Mouse (Mus musculus): ENCODE measurements around the gene Aco1.

Aco1 gene

DNA sequence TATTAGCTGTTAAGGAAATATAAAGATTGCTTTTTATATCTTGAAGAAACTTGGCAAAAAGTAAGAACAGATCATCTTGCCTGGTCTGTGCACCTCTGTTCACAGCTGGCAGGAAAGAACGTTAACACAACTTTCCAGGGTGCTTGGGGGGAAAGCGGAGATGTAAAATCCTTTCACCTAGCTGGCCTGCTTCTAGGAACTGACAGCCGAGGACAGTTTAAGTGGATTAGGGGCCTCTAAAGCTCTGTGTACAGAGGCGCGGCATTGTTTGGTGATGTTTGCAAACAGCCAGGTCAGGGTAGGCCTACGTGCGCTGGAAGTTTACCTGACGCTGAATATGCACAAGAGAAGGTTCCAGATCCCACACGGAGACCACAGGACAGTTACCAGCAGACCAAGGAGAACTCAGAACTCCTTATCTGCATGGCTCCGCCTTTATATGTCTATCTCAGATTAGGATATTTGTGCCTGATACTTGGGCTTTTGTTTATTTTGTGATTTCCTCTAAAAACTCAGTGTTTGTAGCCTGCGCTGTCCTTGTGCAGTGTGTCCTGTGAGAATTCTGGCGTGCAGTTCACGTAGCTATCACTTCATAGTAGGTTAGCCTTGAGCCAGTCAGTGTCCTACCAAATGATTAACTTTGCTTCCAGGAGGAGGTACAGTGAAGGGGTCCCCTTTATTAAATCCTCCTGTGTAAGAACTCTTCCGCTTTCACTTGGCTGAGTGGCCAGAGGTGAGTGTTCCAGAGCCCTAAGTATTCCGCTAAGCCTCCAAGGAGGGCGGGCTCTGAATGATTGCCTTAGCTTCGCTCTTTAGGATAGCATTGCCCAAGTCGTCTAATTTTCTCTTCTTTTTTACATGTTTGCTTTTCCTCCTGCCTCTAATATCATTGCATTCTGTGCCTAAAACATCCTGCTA lies 14.0 kb downstream of the Aco1 start:
- no peak for DNase-seq (ENCODE audit: low spot score in 2 of 2)

DNA sequence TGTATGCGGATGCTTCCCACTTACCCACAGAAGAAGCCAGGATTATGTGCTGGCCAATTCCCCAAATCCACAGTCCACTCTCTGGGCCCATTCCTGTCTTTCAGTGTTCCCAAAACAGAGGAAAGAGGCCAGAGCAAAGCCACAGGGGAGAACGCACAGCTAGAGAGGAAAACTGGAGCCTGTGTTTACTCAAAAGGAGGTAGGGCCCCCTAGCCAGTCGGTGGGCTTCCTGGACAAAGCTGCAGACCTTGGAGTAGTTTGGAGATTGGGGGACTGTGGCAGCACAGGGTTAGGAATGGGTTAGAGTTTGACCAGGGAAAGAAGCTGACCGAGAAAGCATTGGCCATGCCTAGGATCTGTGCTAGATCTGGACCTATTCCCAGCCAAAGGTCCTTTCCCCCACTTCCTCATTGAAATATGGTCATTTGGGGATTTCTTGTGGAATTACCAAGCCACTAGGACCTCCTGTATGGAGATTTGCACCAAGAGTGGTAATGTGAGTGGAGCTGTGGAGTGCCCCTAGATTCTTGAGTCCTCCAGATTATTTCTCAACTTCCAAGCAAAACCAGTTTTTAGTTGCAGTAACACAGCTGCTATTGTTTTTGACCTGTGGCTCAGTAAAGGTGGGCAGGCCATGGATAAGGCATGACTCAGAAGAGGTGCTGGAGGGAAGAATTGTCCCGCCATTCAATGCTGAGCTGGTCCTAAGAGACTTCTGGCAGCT lies 14.8 kb downstream of the Aco1 start:
- no peak for DNase-seq (ENCODE audit: low spot score in 2 of 2)

DNA sequence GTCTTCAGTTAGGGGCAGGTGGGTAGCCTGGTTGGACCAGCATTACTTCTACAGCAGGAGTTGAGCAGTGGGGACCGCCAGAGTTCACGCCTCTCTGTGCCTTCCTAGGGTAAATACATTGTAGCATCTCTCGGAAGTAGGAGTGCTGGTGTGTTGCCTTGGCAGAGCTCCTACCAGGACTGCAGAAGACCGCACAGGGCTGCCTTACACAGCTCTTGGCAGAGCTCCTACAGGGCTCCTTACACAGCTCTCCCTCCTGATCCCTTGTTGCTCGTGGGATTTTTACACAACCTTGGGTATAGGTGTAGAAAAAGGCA lies 15.3 kb downstream of the Aco1 start:
- DNase-seq (ENCODE audit: low spot score in 2 of 2) = no peak

GRCm38 (mm10) chr4:40160591-40161434 lies 17.9 kb downstream of the Aco1 start:
- DNase-seq (ENCODE audit: low spot score in 2 of 2) = no peak

DNA sequence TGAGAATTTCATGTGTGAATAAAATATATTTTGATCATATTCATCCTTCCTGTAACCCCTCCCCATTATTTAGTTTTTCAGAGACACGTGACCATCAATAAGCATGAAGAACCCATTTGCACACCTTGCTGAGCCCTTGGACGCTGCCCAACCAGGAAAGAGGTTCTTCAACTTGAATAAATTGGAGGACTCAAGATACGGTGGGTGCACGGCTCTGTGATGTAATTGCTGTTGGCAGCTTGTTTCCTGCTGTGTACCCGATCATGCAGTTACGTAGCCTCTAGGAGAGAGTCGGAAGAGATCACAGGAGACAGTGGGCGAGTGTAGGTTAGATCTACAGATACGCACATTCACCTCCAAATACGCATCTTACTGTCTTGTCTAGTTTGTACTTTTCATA lies 20.8 kb downstream of the Aco1 start:
- DNase-seq (ENCODE audit: low spot score in 2 of 2) = no peak

- no peak for DNase-seq (ENCODE audit: low spot score in 2 of 2)
Observed at GRCm38 (mm10) chr4:40171477-40171876, 28.6 kb downstream of the Aco1 start.

DNA sequence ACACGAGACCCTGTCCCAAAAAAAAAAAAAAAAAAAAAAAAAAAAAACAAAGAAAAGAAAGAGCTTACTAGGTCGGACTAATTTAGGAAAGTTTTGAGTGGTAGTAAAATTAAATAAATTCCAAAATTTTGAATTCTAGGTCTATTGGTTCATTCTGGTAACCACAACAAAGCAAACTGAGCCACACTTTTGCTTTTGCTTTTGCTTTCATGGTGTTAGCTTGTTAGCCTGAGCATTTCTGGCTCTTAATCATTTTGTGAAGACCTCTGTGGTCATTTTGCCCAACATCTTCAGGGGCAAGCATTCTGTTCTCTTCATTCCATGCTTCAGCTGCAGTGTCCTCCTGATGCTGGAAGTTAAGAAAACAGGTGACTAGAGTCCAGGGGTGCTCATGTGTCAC lies 29.5 kb downstream of the Aco1 start:
- no peak for DNase-seq (ENCODE audit: low spot score in 2 of 2)

- no peak for DNase-seq (ENCODE audit: low spot score in 2 of 2)
Observed at GRCm38 (mm10) chr4:40174321-40174720, 31.4 kb downstream of the Aco1 start.

DNA sequence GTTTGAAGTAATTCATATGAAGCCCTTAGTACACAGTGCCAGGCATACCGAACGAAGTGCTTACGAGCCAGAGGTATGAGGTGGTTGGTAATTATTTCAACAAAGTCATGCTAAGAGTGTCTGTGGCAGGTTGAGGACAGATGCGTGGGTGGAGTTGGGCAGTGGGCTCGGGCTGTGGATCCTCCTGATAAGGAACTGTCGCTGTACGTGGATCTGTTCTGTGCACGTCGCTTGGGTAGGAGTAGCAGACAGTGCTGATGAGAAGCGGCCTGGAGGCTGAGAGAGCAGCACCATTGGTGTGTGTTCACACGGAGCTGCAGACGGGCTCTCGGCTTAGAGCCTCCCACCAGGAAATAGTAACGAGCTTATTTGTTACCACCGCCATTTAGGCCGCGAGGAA lies 35.7 kb downstream of the Aco1 start:
- DNase-seq (ENCODE audit: low spot score in 2 of 2) = no peak

- no peak for DNase-seq (ENCODE audit: low spot score in 2 of 2)
Observed at GRCm38 (mm10) chr4:40180046-40180445, 37.2 kb downstream of the Aco1 start.

DNA sequence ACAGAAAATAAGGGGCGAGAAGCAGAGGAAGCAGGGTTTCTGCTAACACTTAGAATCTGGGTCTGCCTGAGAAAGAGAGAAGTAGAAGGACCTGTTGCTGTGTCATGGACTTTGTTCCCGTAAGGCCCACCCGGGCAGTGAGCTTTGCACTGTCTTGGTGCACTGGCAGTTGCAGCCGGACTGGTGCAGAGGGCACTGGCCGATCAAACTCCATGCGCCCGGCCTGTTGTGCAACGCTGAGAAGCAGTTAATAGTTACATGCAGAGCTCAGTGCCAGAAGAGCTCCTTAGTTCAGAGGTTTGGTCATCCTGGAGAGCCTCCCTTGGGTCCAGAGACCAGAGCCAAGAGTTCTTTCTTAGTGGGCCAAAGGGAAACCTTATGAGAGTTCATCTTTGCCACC lies 38.8 kb downstream of the Aco1 start:
- no peak for DNase-seq (ENCODE audit: low spot score in 2 of 2)

- peak; percentile 35 to 53 for DNase-seq (ENCODE audit: low spot score in 2 of 2)
Observed at GRCm38 (mm10) chr4:40182651-40183320, 39.9 kb downstream of the Aco1 start.

GRCm38 (mm10) chr4:40183781-40184180 lies 40.9 kb downstream of the Aco1 start:
- DNase-seq (ENCODE audit: low spot score in 2 of 2) = no peak

GRCm38 (mm10) chr4:40184470-40184869 lies 41.6 kb downstream of the Aco1 start:
- DNase-seq (ENCODE audit: low spot score in 2 of 2) = no peak

- no peak for DNase-seq (ENCODE audit: low spot score in 2 of 2)
Observed at GRCm38 (mm10) chr4:40187956-40188355, 45.1 kb downstream of the Aco1 start.

- DNase-seq (ENCODE audit: low spot score in 2 of 2) = no peak
Observed at GRCm38 (mm10) chr4:40192246-40192645, 49.4 kb downstream of the Aco1 start.

DNA sequence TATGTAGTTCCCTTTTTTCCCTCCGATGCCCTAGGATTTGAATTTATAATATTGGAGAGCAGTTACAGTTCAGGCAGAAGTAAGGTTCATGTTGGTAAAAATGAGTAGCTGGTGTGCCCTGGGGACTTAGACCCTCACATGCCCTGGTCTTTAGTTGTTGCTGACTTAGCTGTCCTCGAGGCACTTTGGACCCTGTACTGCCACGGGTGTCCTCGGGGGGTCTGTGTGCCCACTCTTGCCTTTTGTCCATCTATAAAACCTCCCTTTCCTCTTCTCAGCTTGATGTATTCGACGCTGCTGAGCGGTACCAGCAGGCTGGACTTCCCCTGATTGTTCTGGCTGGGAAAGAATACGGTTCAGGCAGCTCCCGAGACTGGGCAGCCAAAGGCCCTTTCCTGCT lies 50.6 kb downstream of the Aco1 start:
- DNase-seq (ENCODE audit: low spot score in 2 of 2) = no peak

DNA sequence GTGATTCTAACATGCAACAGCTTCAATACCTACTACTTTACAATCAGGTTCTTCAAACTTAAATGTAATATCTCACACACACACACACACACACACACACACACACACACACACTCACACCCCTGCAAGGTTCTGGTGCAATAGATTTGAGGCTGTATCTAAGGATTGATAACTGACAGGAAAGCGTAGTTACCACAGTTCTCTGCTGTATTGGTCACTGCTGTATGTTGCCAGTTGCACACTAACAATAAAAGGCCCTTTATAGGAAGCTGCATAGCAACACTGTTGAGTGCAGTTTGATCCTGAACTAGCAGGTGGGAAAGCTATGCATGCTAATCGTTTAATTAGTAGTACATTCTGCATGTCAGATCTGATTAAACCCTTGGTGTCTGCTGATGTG lies 52.5 kb downstream of the Aco1 start:
- no peak for DNase-seq (ENCODE audit: low spot score in 2 of 2)

DNA sequence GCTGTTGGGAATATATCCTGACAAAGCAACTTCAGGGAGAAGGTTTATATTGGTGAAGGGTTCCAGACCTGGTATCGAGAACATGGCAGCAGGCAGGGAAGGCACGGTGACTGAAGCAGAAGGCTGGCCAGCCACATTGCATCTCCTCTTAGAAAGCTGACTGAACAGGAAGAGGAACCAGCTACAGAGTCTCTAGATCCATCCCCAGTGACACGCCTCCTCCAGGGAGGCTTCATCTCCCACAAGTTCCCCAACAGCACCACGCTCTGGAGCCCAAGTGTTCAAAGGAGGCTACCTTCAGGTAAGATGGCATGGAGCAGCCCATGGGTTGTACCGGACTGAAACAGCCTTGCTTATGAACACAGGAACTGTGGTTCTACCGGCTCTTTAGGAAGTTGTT lies 59.3 kb downstream of the Aco1 start:
- no peak for DNase-seq (ENCODE audit: low spot score in 2 of 2)

DNA sequence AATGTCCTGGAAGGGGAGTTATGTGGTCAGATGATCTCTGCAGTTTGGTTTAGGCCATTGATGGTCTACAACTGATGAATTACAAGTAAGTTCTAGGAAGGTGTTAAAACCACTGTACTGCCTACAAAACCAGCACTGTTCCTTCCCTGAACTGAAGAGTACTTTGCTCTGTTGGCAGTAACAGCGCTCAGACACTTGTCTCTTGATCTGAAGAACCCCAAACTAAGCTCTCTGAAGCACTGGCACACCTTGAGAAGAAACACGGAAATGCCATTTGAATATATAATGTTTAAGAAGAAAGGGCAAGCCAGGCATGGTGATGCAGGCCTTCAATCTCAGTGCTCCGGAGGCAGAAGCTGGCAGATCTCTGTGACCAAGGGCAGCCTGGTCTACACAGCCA lies 61.5 kb downstream of the Aco1 start:
- DNase-seq (ENCODE audit: low spot score in 2 of 2) = no peak

- no peak for DNase-seq (ENCODE audit: low spot score in 2 of 2)
Observed at GRCm38 (mm10) chr4:40205231-40205903, 62.5 kb downstream of the Aco1 start.

Measured in frontal cortex, postnatal 14 days (tissue).